Mouse (Mus musculus): ENCODE measurements around the gene Prkcsh. TPM values are rescaled to one million over a fixed set of nuclear protein-coding genes. Genes with fewer than 3 reads are reported as not detected.
A peak's percentile ranks its signal among the peaks of the same experiment; 100 is the strongest.

Prkcsh gene
- total RNA-seq, 1 experiment from 2014 or later: 164 TPM

- peak; percentile 30 for DNase-seq
Measured at GRCm38 (mm10) chr9:21987592-21988342, 14.8 kb upstream of the Prkcsh start.

GRCm38 (mm10) chr9:21988421-21989101, 14.0 kb upstream of the Prkcsh start:
- DNase-seq: peak; percentile 28

- peak; percentile 85 for DNase-seq
Measured at GRCm38 (mm10) chr9:21989230-21990110, 13.1 kb upstream of the Prkcsh start, which contains the start of gene Rgl3. Rgl3 (minus strand) TSS chr9:21989446.

GRCm38 (mm10) chr9:21992227-21992626, 10.4 kb upstream of the Prkcsh start:
- DNase-seq: no peak

GRCm38 (mm10) chr9:21996178-21996867, 6.3 kb upstream of the Prkcsh start:
- DNase-seq: no peak

- DNase-seq: no peak
Measured at GRCm38 (mm10) chr9:22000296-22000695, 2.3 kb upstream of the Prkcsh start.

- no peak for DNase-seq
Measured at GRCm38 (mm10) chr9:22001633-22002032, 973 bp upstream of the Prkcsh start.

- DNase-seq: peak; percentile 20
Measured at GRCm38 (mm10) chr9:22003163-22003554, 553 bp downstream of the Prkcsh start.

GRCm38 (mm10) chr9:22004546-22004945, 1.9 kb downstream of the Prkcsh start:
- no peak for DNase-seq

GRCm38 (mm10) chr9:22011055-22011454, 8.4 kb downstream of the Prkcsh start:
- no peak for DNase-seq

GRCm38 (mm10) chr9:22012731-22013130, 10.1 kb downstream of the Prkcsh start:
- DNase-seq: no peak

- DNase-seq: no peak
Measured at GRCm38 (mm10) chr9:22016245-22016644, 13.6 kb downstream of the Prkcsh start.

- DNase-seq: no peak
Measured at GRCm38 (mm10) chr9:22017208-22017825, 14.7 kb downstream of the Prkcsh start.

GRCm38 (mm10) chr9:22024592-22024991, 22.0 kb downstream of the Prkcsh start:
- no peak for DNase-seq

GRCm38 (mm10) chr9:22028467-22028866, 25.9 kb downstream of the Prkcsh start:
- DNase-seq: no peak

- no peak for DNase-seq
Measured at GRCm38 (mm10) chr9:22030386-22030785, 27.8 kb downstream of the Prkcsh start.

GRCm38 (mm10) chr9:22035300-22036044, 32.9 kb downstream of the Prkcsh start:
- no peak for DNase-seq

- DNase-seq: no peak
Measured at GRCm38 (mm10) chr9:22037826-22038225, 35.2 kb downstream of the Prkcsh start.

- DNase-seq: no peak
Measured at GRCm38 (mm10) chr9:22041832-22042231, 39.2 kb downstream of the Prkcsh start.

- DNase-seq: no peak
Measured at GRCm38 (mm10) chr9:22047329-22047728, 44.7 kb downstream of the Prkcsh start.

- no peak for DNase-seq
Measured at GRCm38 (mm10) chr9:22049315-22049714, 46.7 kb downstream of the Prkcsh start.
